Mouse (Mus musculus): ENCODE results near the gene Cphx1.
"Not testable (repeated sequence)": the region's sequence is repeated elsewhere in the genome, so short reads cannot be mapped to it uniquely, and the experiment has no call there.

- not testable (repeated sequence) for TF ChIP-seq CTCF (IDR thresholded peaks at IDR 0.05; ENCODE audit: borderline replicate concordance, control insufficient read depth, extremely low read depth, insufficient read depth, low read length, poor library complexity); POLR2A (IDR thresholded peaks at IDR 0.05; ENCODE audit: control insufficient read depth, extremely low read depth, insufficient read depth, low read length, poor library complexity)
These were observed 43.8 kb downstream of the Cphx1 start for GRCm38 (mm10) chr14:25981880-25982279.
